Mouse (Mus musculus) stomach, postnatal 0 days (tissue): ENCODE data around the gene 9430097D07Rik. TPM values are rescaled to one million over a fixed set of nuclear protein-coding genes. Genes with fewer than 3 reads are reported as not detected.

Experiments
- ATAC-seq: fragments of 200-750 bp; cut with Nextera tagmentation; 2 replicates; pipeline ENCODE4 v1.8.0; 2017; ENCODE audit not compliant: low FRiP score, low TSS enrichment
- DNase-seq: peaks from one replicate; pipeline ENCODE4 v3.0.0-alpha.2; 2016; ENCODE audit warnings: low spot score
- H3K27ac ChIP-seq: fragments of 300-500 bp; sonication (generic); replicated peaks from 2 replicates; pipeline ENCODE4 v1.5.1; 2014; ENCODE audit warnings: mild to moderate bottlenecking, control low read depth
- H3K27me3 ChIP-seq: fragments of 300-500 bp; sonication (generic); 2 replicates; pipeline ENCODE4 v1.6.1; 2014; ENCODE audit warnings: low read length; ENCODE audit not compliant: control insufficient read depth, insufficient read depth
- H3K36me3 ChIP-seq: fragments of 300-500 bp; sonication (generic); 2 replicates; pipeline ENCODE4 v1.6.1; 2014; ENCODE audit warnings: low read length, mixed read lengths; ENCODE audit not compliant: control insufficient read depth, insufficient read depth
- H3K4me1 ChIP-seq: fragments of 300-500 bp; sonication (generic); replicated peaks from 2 replicates; pipeline ENCODE4 v1.6.1; 2014; ENCODE audit warnings: antibody characterized with exemption; ENCODE audit not compliant: control insufficient read depth, insufficient read depth
- H3K4me2 ChIP-seq: fragments of 300-500 bp; sonication (generic); replicated peaks from 2 replicates; pipeline ENCODE4 v1.6.1; 2014; ENCODE audit warnings: low read depth, mild to moderate bottlenecking, control low read depth, moderate library complexity
- H3K4me3 ChIP-seq: fragments of 300-500 bp; sonication (generic); 2 replicates; pipeline ENCODE4 v1.5.1; 2014; ENCODE audit warnings: low read depth, low read length, control low read depth
- H3K9ac ChIP-seq: fragments of 300-500 bp; sonication (generic); 2 replicates; pipeline ENCODE4 v1.6.1; 2014; ENCODE audit warnings: mild to moderate bottlenecking, low read length, control low read depth, mixed read lengths
- H3K9me3 ChIP-seq: fragments of 300-500 bp; sonication (generic); 2 replicates; pipeline ENCODE4 v1.6.1; 2016; ENCODE audit warnings: low read length; ENCODE audit not compliant: control insufficient read depth
- CTCF ChIP-seq: IDR thresholded peaks from 2 replicates; pipeline ENCODE4 v1.5.1; 2016; ENCODE audit warnings: antibody characterized with exemption, low read depth, mild to moderate bottlenecking, moderate library complexity
- EP300 ChIP-seq: optimal IDR thresholded peaks from 2 replicates; pipeline ENCODE3; 2016; ENCODE audit warnings: antibody characterized with exemption
- WGBS: fragments of 180-500 bp; shearing (Covaris S2); extraction: QIAGEN DNeasy Blood & Tissue Kit; methylation state at CpG from one replicate; pipeline ENCODE4 v1.1.7; 2014; 5-methylcytosine and 5-hydroxymethylcytosine counted together
- polyA plus RNA-seq: library from polyadenylated mRNA; unstranded; fragments of >200 nt; fragmentation: Nextera tagmentation; extraction: Ambion mirVana; gene quantifications from 2 replicates; pipeline ENCODE4 v1.2.1, GENCODE M21; 2015

The 9430097D07Rik gene
- polyA plus RNA-seq, 1 experiment from 2014 or later, result not detected

DNA sequence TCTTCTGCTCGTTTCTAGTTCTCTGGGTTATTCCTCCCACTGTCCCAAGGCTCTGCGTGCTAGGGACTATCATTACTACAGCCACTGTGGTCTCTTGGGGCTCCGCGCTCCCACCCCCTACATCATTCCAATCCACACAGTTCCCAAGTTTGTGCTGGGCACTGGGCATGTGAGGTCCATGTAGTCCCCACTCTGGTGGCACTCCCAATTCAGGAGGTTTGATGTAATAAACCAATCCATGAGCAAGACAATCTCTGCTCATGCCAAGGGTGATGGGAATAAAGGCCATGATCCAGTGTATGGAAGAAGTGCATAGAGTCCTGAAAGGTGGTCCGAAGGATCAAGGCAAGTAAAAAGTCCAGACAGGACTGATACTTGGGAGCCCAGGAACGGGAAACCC is 987 bp downstream of the 9430097D07Rik start, which contains the start of gene Pip5kl1:
Gene Pip5kl1, plus strand, starts transcription at position 301 of the 400 bp plus-strand sequence.
- 0 out of 2 replicates have a peak, but pooled peaks cover 5% of the 10 kb centered on the region for H3K36me3 ChIP-seq
- H3K27me3 ChIP-seq, result no peaks in the 10 kb centered on the region
- peak within 1 kb of the TSS; percentile 27 for H3K4me3 ChIP-seq
- DNase-seq (no peak), ATAC-seq (no peak)
- H3K4me1 ChIP-seq, result 0 out of 2 replicates have a peak, but pooled peaks cover 4% of the 10 kb centered on the region
- no peak within 1 kb of the TSS for H3K27ac ChIP-seq
- H3K9ac ChIP-seq, result peak within 1 kb of the TSS; percentile 35
- H3K4me2 ChIP-seq, result peak within 1 kb of the TSS; percentile 59
- TF ChIP-seq EP300, result no peak
- TF ChIP-seq CTCF, result no peak
- WGBS, result 69% methylated on average over 6 of the region's 6 CpGs
- H3K9me3 ChIP-seq, result no peaks in the 10 kb centered on the region

- Histone ChIP-seq H3K9me3 (no peaks in the 10 kb centered on the region), H3K4me3 (no peak overlapping the region), H3K4me2 (no peak overlapping the region), H3K4me1 (0 out of 2 replicates have a peak, but pooled peaks cover 4% of the 10 kb centered on the region), H3K27ac (no peak overlapping the region), H3K27me3 (no peaks in the 10 kb centered on the region), H3K36me3 (peaks cover 15% of the 10 kb centered on the region), H3K9ac (no peak overlapping the region)
- ATAC-seq, result no peak
- TF ChIP-seq CTCF, result no peak
- no peak for TF ChIP-seq EP300
- no peak for DNase-seq
- 89% methylated on average over 11 of the region's 11 CpGs for WGBS
These were observed 3.3 kb downstream of the 9430097D07Rik start for GRCm38 (mm10) chr2:32572196-32572595.

GRCm38 (mm10) chr2:32570698-32571494 is 4.6 kb downstream of the 9430097D07Rik start, which contains the start of gene Dpm2:
Gene Dpm2, plus strand, starts transcription at chr2:32570858.
- peak; percentile 78 for ATAC-seq
- Histone ChIP-seq H3K27me3 (no peaks in the 10 kb centered on the region), H3K4me3 (peak within 1 kb of the TSS; percentile 71), H3K27ac (peak within 1 kb of the TSS; percentile 76), H3K4me1 (0 out of 2 replicates have a peak, but pooled peaks cover 4% of the 10 kb centered on the region), H3K36me3 (peaks cover 20% of the 10 kb centered on the region), H3K4me2 (peak within 1 kb of the TSS; percentile 91), H3K9me3 (no peaks in the 10 kb centered on the region), H3K9ac (peak within 1 kb of the TSS; percentile 74)
- WGBS, result 1% methylated on average over 36 of the region's 36 CpGs
- DNase-seq, result peak; percentile 92
- TF ChIP-seq EP300, result no peak
- TF ChIP-seq CTCF, result no peak

DNA sequence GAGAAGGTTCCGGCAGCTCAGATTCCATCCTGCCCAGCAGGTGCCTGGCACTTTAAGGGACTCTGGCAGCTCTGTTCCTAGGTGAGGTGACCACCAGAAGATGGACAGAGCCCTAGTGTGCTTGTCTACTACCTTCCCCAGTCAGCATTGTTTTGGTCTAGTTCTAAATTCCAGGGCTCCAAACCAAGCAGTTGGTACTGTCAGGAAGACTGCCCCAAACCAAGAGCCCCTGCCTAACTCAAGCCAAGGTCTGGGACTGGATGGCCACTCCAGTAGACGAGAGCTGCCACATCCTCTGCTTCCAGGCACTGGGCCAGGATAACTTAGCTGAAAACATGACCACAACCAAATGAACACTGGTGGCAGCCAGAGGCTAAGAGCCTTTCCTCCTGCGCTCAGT is 6.5 kb downstream of the 9430097D07Rik start:
- Histone ChIP-seq H3K27ac (no peak overlapping the region), H3K9ac (no peak overlapping the region), H3K27me3 (no peaks in the 10 kb centered on the region), H3K4me3 (no peak overlapping the region), H3K4me1 (no peaks in the 10 kb centered on the region), H3K36me3 (peaks cover 21% of the 10 kb centered on the region), H3K9me3 (no peaks in the 10 kb centered on the region), H3K4me2 (no peak overlapping the region)
- ATAC-seq (no peak), DNase-seq (no peak)
- TF ChIP-seq EP300, result no peak
- WGBS, result 87% methylated on average over 3 of the region's 3 CpGs

GRCm38 (mm10) chr2:32568149-32568548 is 7.3 kb downstream of the 9430097D07Rik start:
- Histone ChIP-seq H3K36me3 (peaks cover 25% of the 10 kb centered on the region), H3K27ac (no peak overlapping the region), H3K4me3 (no peak overlapping the region), H3K9ac (no peak overlapping the region), H3K9me3 (no peaks in the 10 kb centered on the region), H3K4me2 (no peak overlapping the region), H3K4me1 (no peaks in the 10 kb centered on the region), H3K27me3 (no peaks in the 10 kb centered on the region)
- WGBS, result 49% methylated on average over 5 of the region's 5 CpGs
- no peak for TF ChIP-seq EP300
- TF ChIP-seq CTCF, result no peak
- DNase-seq (no peak), ATAC-seq (no peak)

- TF ChIP-seq EP300, result no peak
- TF ChIP-seq CTCF, result peak; percentile 94
- no peak overlapping the region for H3K9ac ChIP-seq
- no peak overlapping the region for H3K27ac ChIP-seq
- DNase-seq (peak; percentile 74), ATAC-seq (peak; percentile 10; the same call in 1 of the 2 replicates)
- H3K4me2 ChIP-seq, result no peak overlapping the region
- H3K4me1 ChIP-seq, result no peaks in the 10 kb centered on the region
- WGBS, result 41% methylated on average over 4 of the region's 4 CpGs
- H3K4me3 ChIP-seq, result no peak overlapping the region
- no peaks in the 10 kb centered on the region for H3K27me3 ChIP-seq
- peaks cover 22% of the 10 kb centered on the region for H3K36me3 ChIP-seq
- no peaks in the 10 kb centered on the region for H3K9me3 ChIP-seq
These were observed 8.9 kb downstream of the 9430097D07Rik start for GRCm38 (mm10) chr2:32566536-32567063.
